Comparison of ENCODE assay signal across 11 mouse cellular contexts in genomic region chr9:34992201-34992600, GRCm38 (mm10).
DNase-seq lines count a peak whose midpoint lies in the region; ATAC-seq and TF ChIP-seq lines count a peak whose summit lies in the region.
"Had no signal": no experiment of that assay in that cellular context is flagged by ENCODE, and none has a peak within 500 bp of the region (broad histone marks: within the 10 kb centered on the region; RNA-seq: fewer than 3 reads in every experiment).

No protein-coding gene starts in this region.

- no peak for ATAC-seq in heart, embryonic 13.5 days (ENCODE audit: extremely low read depth, insufficient number of reproducible peaks, low FRiP score, low TSS enrichment)
- ATAC-seq in embryonic facial prominence, embryonic 14.5 days (ENCODE audit: low read depth) = 0 out of 2 replicates have a peak, but pooled peaks have one; percentile 41
- no peak for ATAC-seq in lung, embryonic 14.5 days (ENCODE audit: insufficient read depth)

- no peak overlapping the region for H3K4me3 ChIP-seq in heart, embryonic 13.5 days
- H3K4me3 ChIP-seq in embryonic facial prominence, embryonic 14.5 days (ENCODE audit: low read depth, low read length) = no peak overlapping the region
- no peak overlapping the region for H3K4me3 ChIP-seq in lung, embryonic 14.5 days (ENCODE audit: low read depth, low read length)
- H3K4me3 ChIP-seq: embryonic facial prominence, embryonic 12.5 days; limb, embryonic 13.5 days had no signal

- 40% methylated on average over 4 of the region's 4 CpGs for WGBS in heart, embryonic 13.5 days
- WGBS in embryonic facial prominence, embryonic 14.5 days = 22% methylated on average over 4 of the region's 4 CpGs
- 23% methylated on average over 4 of the region's 4 CpGs for WGBS in lung, embryonic 14.5 days

- peaks cover 36% of the 10 kb centered on the region for H3K4me1 ChIP-seq in heart, embryonic 13.5 days
- peaks cover 11% of the 10 kb centered on the region for H3K4me1 ChIP-seq in embryonic facial prominence, embryonic 14.5 days (ENCODE audit: control insufficient read depth, insufficient read depth, low read length)
- no peaks in the 10 kb centered on the region for H3K4me1 ChIP-seq in lung, embryonic 14.5 days (ENCODE audit: insufficient read depth)
- H3K4me1 ChIP-seq: embryonic facial prominence, embryonic 12.5 days had no signal

- no peak for DNase-seq in heart, postnatal 36 days
- peak; percentile 27 for DNase-seq in R1 (ENCODE audit: low read depth, low spot score)
- peak; percentile 61 for DNase-seq in embryonic facial prominence, embryonic 14.5 days (ENCODE audit: low spot score)
- peak; percentile 65 for DNase-seq in lung, embryonic 14.5 days
- no peak for DNase-seq in gastrocnemius, adult 18-20 months (ENCODE audit: low spot score)
- DNase-seq in cerebellum, postnatal 4 days (ENCODE audit: low spot score in 2 of 2) = no peak
- DNase-seq in gastrocnemius, postnatal 4 days (ENCODE audit: low spot score in 2 of 2) = no peak
- DNase-seq: thymus, postnatal 25 days had no signal

- no peak overlapping the region for H3K9ac ChIP-seq in heart, embryonic 13.5 days
- no peak overlapping the region for H3K9ac ChIP-seq in embryonic facial prominence, embryonic 14.5 days (ENCODE audit: low read depth, low read length)
- H3K9ac ChIP-seq in lung, embryonic 14.5 days = no peak overlapping the region
- H3K9ac ChIP-seq: embryonic facial prominence, embryonic 12.5 days; limb, embryonic 13.5 days had no signal

- H3K27me3 ChIP-seq in heart, embryonic 13.5 days (replicated peaks) = no peaks in the 10 kb centered on the region
- H3K27me3 ChIP-seq in embryonic facial prominence, embryonic 14.5 days (replicated peaks; ENCODE audit: control insufficient read depth, insufficient read depth, low read length) = no peaks in the 10 kb centered on the region
- no peaks in the 10 kb centered on the region for H3K27me3 ChIP-seq in lung, embryonic 14.5 days (ENCODE audit: insufficient read depth, low read length)
- H3K27me3 ChIP-seq: embryonic facial prominence, embryonic 12.5 days; limb, embryonic 13.5 days had no signal

- H3K4me2 ChIP-seq in heart, embryonic 13.5 days = no peak overlapping the region
- H3K4me2 ChIP-seq in embryonic facial prominence, embryonic 14.5 days (ENCODE audit: low read depth, low read length) = no peak overlapping the region
- H3K4me2 ChIP-seq in lung, embryonic 14.5 days = no peak overlapping the region
- H3K4me2 ChIP-seq: embryonic facial prominence, embryonic 12.5 days; limb, embryonic 13.5 days had no signal

- intact Hi-C loops in heart, postnatal 36 days (cut with DNase I) = no loop called here

- no peaks in the 10 kb centered on the region for H3K9me3 ChIP-seq in heart, embryonic 13.5 days
- no peaks in the 10 kb centered on the region for H3K9me3 ChIP-seq in embryonic facial prominence, embryonic 14.5 days (ENCODE audit: control insufficient read depth, low read length)
- H3K9me3 ChIP-seq in lung, embryonic 14.5 days (ENCODE audit: low read depth, low read length) = no peaks in the 10 kb centered on the region
- H3K9me3 ChIP-seq: embryonic facial prominence, embryonic 12.5 days; limb, embryonic 13.5 days had no signal

- H3K36me3 ChIP-seq in heart, embryonic 13.5 days = no peaks in the 10 kb centered on the region
- no peaks in the 10 kb centered on the region for H3K36me3 ChIP-seq in embryonic facial prominence, embryonic 14.5 days (ENCODE audit: control insufficient read depth, insufficient read depth, low read length)
- H3K36me3 ChIP-seq in lung, embryonic 14.5 days (ENCODE audit: insufficient read depth) = no peaks in the 10 kb centered on the region
- H3K36me3 ChIP-seq: embryonic facial prominence, embryonic 12.5 days; limb, embryonic 13.5 days had no signal

- 0 out of 2 replicates have a peak overlapping the region, but pooled peaks have one; percentile 14 for H3K27ac ChIP-seq in heart, embryonic 13.5 days (replicated peaks)
- no peak overlapping the region for H3K27ac ChIP-seq in embryonic facial prominence, embryonic 14.5 days (replicated peaks; ENCODE audit: low read depth, low read length)
- H3K27ac ChIP-seq in lung, embryonic 14.5 days (ENCODE audit: low read depth) = 0 out of 2 replicates have a peak overlapping the region, but pooled peaks have one; percentile 12
- H3K27ac ChIP-seq: embryonic facial prominence, embryonic 12.5 days; limb, embryonic 13.5 days had no signal

- TF ChIP-seq CTCF in lung, embryonic 14.5 days (IDR thresholded peaks at IDR 0.05; ENCODE audit: low read depth) = no peak

Comparison
In these comparisons a context has a peak if more than half of its experiments do, and no peak if none do; other contexts are left out.
1. DNase-seq: peak in R1 (single experiment), embryonic facial prominence, embryonic 14.5 days (single experiment) and lung, embryonic 14.5 days (single experiment); none in heart, postnatal 36 days (0 of 2), gastrocnemius, adult 18-20 months (single experiment), cerebellum, postnatal 4 days (0 of 2) and gastrocnemius, postnatal 4 days (0 of 2).